Mouse (Mus musculus) T-helper 2 cell (primary cell): ENCODE measurements around the gene Prss45.

Experiments used
- in situ Hi-C: fragments of 300-600 bp; cut with MboI, MseI; formaldehyde crosslinking; loops from one replicate; pipeline ENCODE4 v1.15.1; 2025; ENCODE audit warnings: high pct_unique_total_duplicates

The Prss45 gene

GRCm38 (mm10) chr9:110857781-110858472 lies 23.5 kb downstream of the Prss45 start, which contains the start of gene Prss50:
TSS of gene Prss50 (plus strand) at chr9:110857967.
- in situ Hi-C loops, result no loop called here

- in situ Hi-C loops, result no loop called here
Observed at GRCm38 (mm10) chr9:110858523-110858922, 24.1 kb downstream of the Prss45 start.

- in situ Hi-C loops, result no loop called here
Observed at GRCm38 (mm10) chr9:110858967-110859596, 24.7 kb downstream of the Prss45 start.

GRCm38 (mm10) chr9:110871030-110871429 lies 36.6 kb downstream of the Prss45 start:
- in situ Hi-C loops, result no loop called here

GRCm38 (mm10) chr9:110873681-110874659 lies 39.6 kb downstream of the Prss45 start:
- in situ Hi-C loops, result no loop called here

- in situ Hi-C loops, result no loop called here
Observed at GRCm38 (mm10) chr9:110874660-110875191, 40.3 kb downstream of the Prss45 start.

GRCm38 (mm10) chr9:110875288-110875695 lies 40.9 kb downstream of the Prss45 start:
- in situ Hi-C loops, result no loop called here

- in situ Hi-C loops, result no loop called here
Observed at GRCm38 (mm10) chr9:110877353-110877752, 43.0 kb downstream of the Prss45 start.

- in situ Hi-C loops, result no loop called here
Observed at GRCm38 (mm10) chr9:110877888-110878287, 43.5 kb downstream of the Prss45 start.

- in situ Hi-C loops, result no loop called here
Observed at GRCm38 (mm10) chr9:110879191-110879920, 45.0 kb downstream of the Prss45 start, which contains the start of gene Als2cl. TSS of gene Als2cl (plus strand) at chr9:110879870.

GRCm38 (mm10) chr9:110879998-110880561 lies 45.7 kb downstream of the Prss45 start, which contains the start of gene Tmie:
TSS of gene Tmie (minus strand) at chr9:110880113.
- in situ Hi-C loops, result loop anchor here (10.0 kb wide), 1 partner anchor 695 kb away; no protein-coding TSS in a partner anchor

GRCm38 (mm10) chr9:110880772-110881171 lies 46.4 kb downstream of the Prss45 start:
- in situ Hi-C loops, result loop anchor here (10.0 kb wide), 1 partner anchor 694 kb away; no protein-coding TSS in a partner anchor

- in situ Hi-C loops, result loop anchor here (10.0 kb wide), 1 partner anchor 693 kb away; no protein-coding TSS in a partner anchor
Observed at GRCm38 (mm10) chr9:110881953-110882352, 47.6 kb downstream of the Prss45 start.

- in situ Hi-C loops, result loop anchor here (10.0 kb wide), 1 partner anchor 687 kb away; no protein-coding TSS in a partner anchor
Observed at GRCm38 (mm10) chr9:110887388-110888303, 53.3 kb downstream of the Prss45 start.

GRCm38 (mm10) chr9:110888935-110889334 lies 54.5 kb downstream of the Prss45 start:
- in situ Hi-C loops, result loop anchor here (10.0 kb wide), 1 partner anchor 686 kb away; no protein-coding TSS in a partner anchor

GRCm38 (mm10) chr9:110890026-110890783 lies 55.8 kb downstream of the Prss45 start:
- in situ Hi-C loops, result no loop called here
